In the genomic region with DNA sequence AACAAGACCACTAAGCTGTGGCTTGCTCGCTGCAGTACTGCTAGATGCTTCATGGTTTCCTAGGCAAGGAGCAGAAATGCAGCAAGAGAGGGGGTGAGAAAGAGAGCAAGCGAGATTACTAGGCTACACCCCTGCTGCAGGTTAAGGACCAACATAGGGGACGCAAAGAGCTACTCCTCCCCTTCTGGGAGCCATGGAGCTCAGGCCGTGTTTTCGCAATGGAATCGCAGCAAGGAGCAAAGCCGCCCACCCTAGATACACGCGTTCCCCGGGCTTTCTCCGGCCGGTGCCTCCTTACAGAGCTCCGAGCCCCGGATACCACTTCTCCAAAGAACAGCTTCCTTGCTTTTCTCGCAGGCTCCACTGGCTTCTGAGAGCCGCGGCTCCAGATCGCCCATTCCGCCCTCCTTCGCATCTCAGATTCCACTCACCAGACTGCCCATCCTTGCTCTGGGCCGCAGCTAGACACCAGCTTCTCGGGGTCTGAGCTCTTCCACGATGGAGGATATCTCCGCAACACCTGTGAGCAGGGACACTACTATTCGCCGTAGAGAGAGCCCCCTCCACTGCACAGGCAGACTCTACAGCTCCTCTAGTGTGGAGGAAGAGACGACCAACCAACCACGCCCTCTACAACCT, we compare ENCODE assay signal across 8 mouse cellular contexts. TPM values are rescaled to one million over a fixed set of nuclear protein-coding genes. Genes with fewer than 3 reads are reported as not detected.
DNase-seq lines count a peak whose midpoint lies in the region; ATAC-seq and TF ChIP-seq lines count a peak whose summit lies in the region.

A gene (minus strand): TSS at position 629 of the 639 bp plus-strand sequence.

- TF ChIP-seq CTCF in bone marrow, adult 2 months (IDR thresholded peaks at IDR 0.05; ENCODE audit: control insufficient read depth, insufficient read depth, low read length) = 0 out of 2 replicates have a peak, but pooled peaks have one; percentile 9
- 0 out of 2 replicates have a peak, but pooled peaks have one; percentile 9 for TF ChIP-seq CTCF in small intestine, adult 2 months (IDR thresholded peaks at IDR 0.05; ENCODE audit: extremely low read depth, insufficient read length, insufficient replicate concordance, low read depth, low read length)

- 2% methylated on average over 28 of the region's 28 CpGs for WGBS in bone marrow, adult 2 months
- WGBS in embryonic facial prominence, embryonic 15.5 days = 1% methylated on average over 28 of the region's 28 CpGs
- under 1% methylated on average over 28 of the region's 28 CpGs for WGBS in heart, embryonic 10.5 days
- WGBS in limb, embryonic 11.5 days = 0% methylated on average over 28 of the region's 28 CpGs
- WGBS in midbrain, embryonic 11.5 days = under 1% methylated on average over 28 of the region's 28 CpGs
- 55% methylated on average over 28 of the region's 28 CpGs for WGBS in small intestine, adult 2 months

- peak within 1 kb of the TSS; percentile 47 for H3K9ac ChIP-seq in embryonic facial prominence, embryonic 15.5 days
- H3K9ac ChIP-seq in limb, embryonic 11.5 days (ENCODE audit: low read length) = peak within 1 kb of the TSS; percentile 45
- peak within 1 kb of the TSS; percentile 75 for H3K9ac ChIP-seq in midbrain, embryonic 11.5 days (ENCODE audit: low read length)

- H3K4me2 ChIP-seq in embryonic facial prominence, embryonic 15.5 days (replicated peaks) = peak within 1 kb of the TSS; percentile 76
- H3K4me2 ChIP-seq in limb, embryonic 11.5 days (ENCODE audit: low read depth, severe bottlenecking) = peak within 1 kb of the TSS; percentile 88
- peak within 1 kb of the TSS; percentile 66 for H3K4me2 ChIP-seq in midbrain, embryonic 11.5 days

- no peaks in the 10 kb centered on the region for H3K36me3 ChIP-seq in embryonic facial prominence, embryonic 15.5 days
- no peaks in the 10 kb centered on the region for H3K36me3 ChIP-seq in heart, embryonic 10.5 days
- H3K36me3 ChIP-seq in limb, embryonic 11.5 days (ENCODE audit: control insufficient read depth, insufficient read depth, low read length) = no peaks in the 10 kb centered on the region
- no peaks in the 10 kb centered on the region for H3K36me3 ChIP-seq in midbrain, embryonic 11.5 days (ENCODE audit: control insufficient read depth, insufficient read depth, low read length)
- peaks cover 1% of the 10 kb centered on the region; the same call in 1 of the 2 replicates for H3K36me3 ChIP-seq in small intestine, adult 2 months (ENCODE audit: control insufficient read depth, insufficient read depth, low read length)

- no peaks in the 10 kb centered on the region for H3K9me3 ChIP-seq in embryonic facial prominence, embryonic 15.5 days (replicated peaks)
- H3K9me3 ChIP-seq in heart, embryonic 10.5 days = no peaks in the 10 kb centered on the region
- H3K9me3 ChIP-seq in limb, embryonic 11.5 days (ENCODE audit: control insufficient read depth, low read length) = no peaks in the 10 kb centered on the region
- no peaks in the 10 kb centered on the region for H3K9me3 ChIP-seq in midbrain, embryonic 11.5 days (ENCODE audit: control insufficient read depth, low read length)

- H3K4me1 ChIP-seq in bone marrow, adult 2 months (ENCODE audit: control insufficient read depth, insufficient read depth, low read length) = no peaks in the 10 kb centered on the region
- no peaks in the 10 kb centered on the region for H3K4me1 ChIP-seq in embryonic facial prominence, embryonic 15.5 days
- H3K4me1 ChIP-seq in heart, embryonic 10.5 days = no peaks in the 10 kb centered on the region; the same call in 1 of the 2 replicates
- H3K4me1 ChIP-seq in limb, embryonic 11.5 days (ENCODE audit: control insufficient read depth, insufficient read depth, low read length) = no peaks in the 10 kb centered on the region
- H3K4me1 ChIP-seq in midbrain, embryonic 11.5 days (ENCODE audit: control insufficient read depth, insufficient read depth, low read length) = no peaks in the 10 kb centered on the region; the same call in 1 of the 2 replicates
- H3K4me1 ChIP-seq in small intestine, adult 2 months (ENCODE audit: control insufficient read depth, insufficient read depth, insufficient read length, low read length) = no peaks in the 10 kb centered on the region

- DNase-seq in heart, embryonic 10.5 days (ENCODE audit: low spot score) = no peak
- DNase-seq in kidney, adult 9 months = peak; percentile 55
- peak; percentile 55 for DNase-seq in limb, embryonic 11.5 days (ENCODE audit: low spot score)
- DNase-seq in midbrain, embryonic 11.5 days (ENCODE audit: low spot score, missing footprints) = peak; percentile 96

- H3K4me3 ChIP-seq in bone marrow, adult 2 months (replicated peaks; ENCODE audit: control insufficient read depth, low read depth, low read length) = peak within 1 kb of the TSS; percentile 67
- peak within 1 kb of the TSS; percentile 64 for H3K4me3 ChIP-seq in embryonic facial prominence, embryonic 15.5 days (replicated peaks)
- H3K4me3 ChIP-seq in heart, embryonic 10.5 days = peak within 1 kb of the TSS; percentile 70
- peak within 1 kb of the TSS; percentile 45 for H3K4me3 ChIP-seq in limb, embryonic 11.5 days (ENCODE audit: low read depth, low read length)
- peak within 1 kb of the TSS; percentile 61 for H3K4me3 ChIP-seq in midbrain, embryonic 11.5 days (ENCODE audit: low read depth, low read length)
- peak within 1 kb of the TSS; percentile 76 for H3K4me3 ChIP-seq in small intestine, adult 2 months (ENCODE audit: low read depth, low read length)

- no peak for TF ChIP-seq POLR2A in bone marrow, adult 2 months (IDR thresholded peaks at IDR 0.05; ENCODE audit: borderline replicate concordance, control insufficient read depth, low read depth, low read length)
- peak; percentile 40; the same call in 1 of the 2 replicates for TF ChIP-seq POLR2A in small intestine, adult 2 months (IDR thresholded peaks at IDR 0.05; ENCODE audit: low read depth, low read length)

- no peaks in the 10 kb centered on the region for H3K27me3 ChIP-seq in embryonic facial prominence, embryonic 15.5 days
- no peaks in the 10 kb centered on the region for H3K27me3 ChIP-seq in heart, embryonic 10.5 days (ENCODE audit: insufficient read depth, poor library complexity, severe bottlenecking)
- no peaks in the 10 kb centered on the region for H3K27me3 ChIP-seq in limb, embryonic 11.5 days (ENCODE audit: control insufficient read depth, insufficient read depth, low read length)
- no peaks in the 10 kb centered on the region for H3K27me3 ChIP-seq in midbrain, embryonic 11.5 days (ENCODE audit: control insufficient read depth, insufficient read depth, low read length)
- H3K27me3 ChIP-seq in small intestine, adult 2 months (ENCODE audit: control insufficient read depth, insufficient read depth, low read length) = no peaks in the 10 kb centered on the region

- peak; percentile 91 for ATAC-seq in embryonic facial prominence, embryonic 15.5 days (ENCODE audit: insufficient number of reproducible peaks, low FRiP score, low TSS enrichment, low read depth)
- peak; percentile 74; the same call in 1 of the 2 replicates for ATAC-seq in limb, embryonic 11.5 days (ENCODE audit: insufficient number of reproducible peaks, low FRiP score, low TSS enrichment, low read depth)
- peak; percentile 95 for ATAC-seq in midbrain, embryonic 11.5 days (ENCODE audit: low FRiP score)
- no peak for ATAC-seq in erythroblast, adult 5-6 weeks (replicated peaks; ENCODE audit: low FRiP score, poor library complexity, severe bottlenecking)

- no peak within 1 kb of the TSS for H3K27ac ChIP-seq in bone marrow, adult 2 months (ENCODE audit: control insufficient read depth, insufficient read depth, low read depth, low read length, poor library complexity)
- H3K27ac ChIP-seq in embryonic facial prominence, embryonic 15.5 days (replicated peaks) = peak within 1 kb of the TSS; percentile 78
- H3K27ac ChIP-seq in heart, embryonic 10.5 days = peak within 1 kb of the TSS; percentile 67
- no peak within 1 kb of the TSS for H3K27ac ChIP-seq in limb, embryonic 11.5 days (replicated peaks; ENCODE audit: low read depth, low read length)
- peak within 1 kb of the TSS; percentile 62 for H3K27ac ChIP-seq in midbrain, embryonic 11.5 days (ENCODE audit: low read depth, low read length)
- H3K27ac ChIP-seq in small intestine, adult 2 months (ENCODE audit: insufficient read depth, low read depth, low read length) = peak within 1 kb of the TSS; percentile 72

RNA-seq across cellular contexts. Expression of the gene that starts here (rescaled TPM):
- polyA plus RNA-seq in bone marrow, adult 2 months (2011; ENCODE audit: insufficient read depth, insufficient read length, low replicate concordance, missing spikeins) = 14.8 and 19.9 TPM in 2 replicates
- 50.0 and 51.7 TPM in 2 replicates for polyA plus RNA-seq in embryonic facial prominence, embryonic 15.5 days (2015; fragmentation: Nextera tagmentation; extraction: Ambion mirVana)
- polyA plus RNA-seq in heart, embryonic 10.5 days (2016; fragmentation: Nextera tagmentation; extraction: Ambion mirVana) = 4.2 and 6.1 TPM in 2 replicates
- polyA plus RNA-seq in limb, embryonic 11.5 days (2014; fragmentation: Nextera tagmentation; extraction: Ambion mirVana) = 2.8 and 4.2 TPM in 2 replicates
- 50.4 and 59.1 TPM in 2 replicates for polyA plus RNA-seq in midbrain, embryonic 11.5 days (2014; fragmentation: Nextera tagmentation; extraction: Ambion mirVana)
- polyA plus RNA-seq in small intestine, adult 2 months (2012; rRNA removed) = 12.0 and 29.2 TPM in 2 replicates
- not detected in 2 replicates for total RNA-seq in erythroblast, adult 5-6 weeks (2015; ENCODE audit: low replicate concordance)
- total RNA-seq in erythroblast, adult 5-6 weeks (2017; ENCODE audit: low replicate concordance) = 3.3 TPM in 1 of 2 replicates, not detected in the other

Comparison
In these comparisons a context has a peak if more than half of its experiments do, and no peak if none do; other contexts are left out.
1. H3K27ac ChIP-seq: peak in embryonic facial prominence, embryonic 15.5 days (single experiment), heart, embryonic 10.5 days (single experiment), midbrain, embryonic 11.5 days (single experiment) and small intestine, adult 2 months (single experiment); none in bone marrow, adult 2 months (single experiment) and limb, embryonic 11.5 days (single experiment).
2. Peak in every context shown above with its lines, with median percentiles within 50 percentile points of each other: H3K4me3 ChIP-seq, H3K4me2 ChIP-seq and H3K9ac ChIP-seq.